10 mouse cellular contexts compared by ENCODE assay signal in genomic region chr8:121164017-121164469, GRCm38 (mm10). TPM values are rescaled to one million over a fixed set of nuclear protein-coding genes. Genes with fewer than 3 reads are reported as not detected.
A peak's percentile ranks its signal among the peaks of the same experiment; 100 is the strongest.
DNase-seq lines count a peak whose midpoint lies in the region; ATAC-seq and TF ChIP-seq lines count a peak whose summit lies in the region.
"Had no signal": no experiment of that assay in that cellular context is flagged by ENCODE, and none has a peak within 500 bp of the region (broad histone marks: within the 10 kb centered on the region; RNA-seq: fewer than 3 reads in every experiment).

No protein-coding gene starts in this region.

- H3K27ac ChIP-seq in lung, postnatal 0 days (ENCODE audit: low read length), result no peak overlapping the region

- no peak overlapping the region for H3K4me2 ChIP-seq in lung, postnatal 0 days (replicated peaks; ENCODE audit: low read depth, low read length)

- H3K9ac ChIP-seq in lung, postnatal 0 days (replicated peaks; ENCODE audit: low read depth), result no peak overlapping the region

- 0 out of 2 replicates have a peak, but pooled peaks cover 3% of the 10 kb centered on the region for H3K4me1 ChIP-seq in lung, postnatal 0 days (ENCODE audit: insufficient read depth, low read depth, low read length)

- H3K9me3 ChIP-seq in lung, postnatal 0 days (ENCODE audit: low read length), result no peaks in the 10 kb centered on the region
- H3K9me3 ChIP-seq: megakaryocyte, embryonic 14.5 days had no signal

- no peak for TF ChIP-seq EP300 in lung, postnatal 0 days (IDR thresholded peaks at IDR 0.05)

- ATAC-seq in lung, postnatal 0 days, result peak; percentile 85
- ATAC-seq: forebrain, embryonic 16.5 days had no signal

- WGBS in lung, postnatal 0 days, result 12% methylated on average over 8 of the region's 8 CpGs

- TF ChIP-seq CTCF in lung, postnatal 0 days (IDR thresholded peaks at IDR 0.05), result no peak

- H3K4me3 ChIP-seq in lung, postnatal 0 days (ENCODE audit: low read depth, low read length), result no peak overlapping the region
- H3K4me3 ChIP-seq: megakaryocyte, embryonic 14.5 days had no signal

- 0 out of 2 replicates have a peak, but pooled peaks cover 9% of the 10 kb centered on the region for H3K27me3 ChIP-seq in lung, postnatal 0 days (replicated peaks; ENCODE audit: insufficient read depth, low read length)

- no peaks in the 10 kb centered on the region for H3K36me3 ChIP-seq in lung, postnatal 0 days (ENCODE audit: insufficient read depth, low read length)

- DNase-seq in 416B (ENCODE audit: low read depth), result peak; percentile 35
- peak; percentile 72 for DNase-seq in adrenal gland, postnatal 25 days
- DNase-seq in kidney, adult 11 months, result peak; percentile 54
- peak; percentile 66 for DNase-seq in lung, postnatal 0 days (ENCODE audit: low spot score)
- DNase-seq in gastrocnemius, postnatal 4 days (ENCODE audit: low spot score in 2 of 2), result no peak
- DNase-seq in right cerebral cortex, postnatal 25 days, result no peak
- no peak for DNase-seq in layer of hippocampus, adult 9-11 months
- no peak for DNase-seq in cerebellum, postnatal 4 days (ENCODE audit: low spot score in 2 of 2)

RNA-seq across cellular contexts. Expression of gene Foxl1, which starts 36.3 kb away (rescaled TPM):
- 0.27 and 0.33 TPM in 2 replicates for total RNA-seq in adrenal gland, postnatal 25 days (2021)
- polyA plus RNA-seq in lung, postnatal 0 days (2015; fragmentation: Nextera tagmentation; extraction: Ambion mirVana), result 0.88 and 1.3 TPM in 2 replicates
- under 1 TPM; 0.13 to 0.39 TPM for total RNA-seq in gastrocnemius, postnatal 4 days (2021)

RNA-seq across cellular contexts. Expression of gene Foxc2, which starts 48.1 kb away (rescaled TPM):
- 2.7 and 3.6 TPM in 2 replicates for total RNA-seq in adrenal gland, postnatal 25 days (2021)
- polyA plus RNA-seq in lung, postnatal 0 days (2015; fragmentation: Nextera tagmentation; extraction: Ambion mirVana), result 0.47 and 0.58 TPM in 2 replicates
- total RNA-seq in gastrocnemius, postnatal 4 days (2021), result 1 to 10 TPM; 1.3 TPM

RNA-seq across cellular contexts. Expression of gene Mthfsd, which starts 55.9 kb away (rescaled TPM):
- 31.1 and 44.8 TPM in 2 replicates for total RNA-seq in adrenal gland, postnatal 25 days (2021)
- polyA plus RNA-seq in lung, postnatal 0 days (2015; fragmentation: Nextera tagmentation; extraction: Ambion mirVana), result 36.1 and 37.7 TPM in 2 replicates
- total RNA-seq in gastrocnemius, postnatal 4 days (2021), result 10 to 100 TPM; 18.2 to 19.6 TPM

Comparison
In these comparisons a context has a peak if more than half of its experiments do, and no peak if none do; other contexts are left out.
1. DNase-seq: peak in 416B (single experiment), adrenal gland, postnatal 25 days (single experiment), kidney, adult 11 months (single experiment) and lung, postnatal 0 days (single experiment); none in gastrocnemius, postnatal 4 days (0 of 2), right cerebral cortex, postnatal 25 days (single experiment), layer of hippocampus, adult 9-11 months (single experiment) and cerebellum, postnatal 4 days (0 of 2).